Mouse (Mus musculus) stomach, postnatal 0 days (tissue): ENCODE measurements around the gene Relb.

Experiments
- CTCF ChIP-seq: IDR thresholded peaks from 2 replicates; pipeline ENCODE4 v1.5.1; 2016; ENCODE audit warnings: antibody characterized with exemption, low read depth, mild to moderate bottlenecking, moderate library complexity
- EP300 ChIP-seq: optimal IDR thresholded peaks from 2 replicates; pipeline ENCODE3; 2016; ENCODE audit warnings: antibody characterized with exemption

GRCm38 (mm10) chr7:19557982-19558900 is 71.0 kb downstream of the Relb start:
- no peak for TF ChIP-seq CTCF
- no peak for TF ChIP-seq EP300
